Mouse (Mus musculus): ENCODE results near the gene Msmb.
A peak's percentile ranks its signal among the peaks of the same experiment; 100 is the strongest.
"Not testable (repeated sequence)": the region's sequence is repeated elsewhere in the genome, so short reads cannot be mapped to it uniquely, and the experiment has no call there.

Gene Msmb

GRCm38 (mm10) chr14:32141723-32142122 is at the start of gene Msmb:
Gene Msmb, plus strand, starts transcription at chr14:32142023.
- DNase-seq (ENCODE audit: low read depth, low spot score), result no peak

DNA sequence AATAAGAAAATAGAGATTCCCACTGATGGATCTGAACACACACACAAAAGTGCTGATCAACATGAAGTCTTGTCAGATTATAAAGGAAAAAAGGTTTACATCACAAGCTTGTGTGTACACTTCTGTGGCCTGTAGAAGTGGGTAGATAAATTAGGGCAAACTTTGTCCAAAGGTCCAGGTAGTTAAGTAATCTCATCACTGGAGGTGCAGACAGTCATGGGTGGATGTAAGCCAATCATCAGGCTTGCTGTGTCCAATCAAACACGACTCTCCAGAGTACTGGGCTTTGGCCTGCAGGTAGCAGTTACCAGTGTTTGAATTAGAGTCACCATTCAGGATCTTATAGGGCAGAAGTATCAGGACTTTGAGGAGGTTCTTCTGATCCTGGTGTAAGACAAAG is 48.8 kb upstream of the Msmb start:
- DNase-seq (ENCODE audit: low read depth, low spot score), result no peak

DNA sequence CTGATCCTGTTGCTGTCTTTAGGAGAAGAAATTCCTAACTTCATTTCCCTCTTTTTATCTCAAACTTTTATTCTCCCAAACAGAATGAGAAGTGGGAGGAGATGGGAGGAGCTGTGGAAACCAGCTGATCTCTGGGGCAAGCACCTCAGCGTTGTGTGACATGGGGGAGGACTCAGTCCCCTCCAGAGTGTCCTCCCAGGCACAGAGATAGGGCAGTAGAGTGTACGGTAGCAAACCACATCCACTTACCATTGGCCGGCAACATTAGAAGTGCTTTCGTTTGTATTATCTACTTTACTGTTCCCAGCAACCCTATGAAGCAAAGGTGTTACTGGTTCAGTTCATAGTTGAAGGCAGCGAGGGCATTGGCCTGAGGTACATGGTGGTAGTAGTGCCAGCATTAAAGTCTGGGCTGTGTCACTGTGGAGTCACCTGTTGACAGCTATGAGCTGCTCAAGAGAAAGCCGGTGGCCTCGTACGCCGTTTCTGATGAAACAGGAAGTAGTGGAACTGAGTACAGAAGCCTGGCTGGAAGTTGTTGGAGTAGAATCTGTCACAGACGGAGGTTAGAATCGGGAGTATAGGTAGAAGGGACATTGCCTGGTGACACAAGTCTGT is 48.2 kb upstream of the Msmb start:
- no peak for DNase-seq (ENCODE audit: low read depth, low spot score)

DNA sequence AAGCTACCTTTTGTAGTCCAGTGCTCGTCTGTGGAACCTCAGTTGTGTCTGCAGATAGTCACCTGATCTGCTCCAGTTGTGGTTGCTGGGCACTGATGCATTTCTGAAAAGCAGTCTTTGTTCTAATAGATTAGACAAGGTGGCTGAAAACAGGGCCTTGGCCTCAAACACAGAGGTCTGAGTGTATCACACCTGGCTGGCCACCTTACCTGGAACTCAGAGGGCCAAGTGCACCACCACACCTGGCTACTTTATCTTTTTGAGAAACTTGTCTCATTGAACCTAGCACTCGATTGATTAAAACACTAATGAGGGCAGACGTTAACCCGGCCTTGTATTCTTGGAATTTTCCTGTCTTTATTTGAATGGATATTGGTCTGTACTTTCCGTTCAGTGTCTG is 46.2 kb upstream of the Msmb start:
- DNase-seq (ENCODE audit: low read depth, low spot score), result no peak

DNA sequence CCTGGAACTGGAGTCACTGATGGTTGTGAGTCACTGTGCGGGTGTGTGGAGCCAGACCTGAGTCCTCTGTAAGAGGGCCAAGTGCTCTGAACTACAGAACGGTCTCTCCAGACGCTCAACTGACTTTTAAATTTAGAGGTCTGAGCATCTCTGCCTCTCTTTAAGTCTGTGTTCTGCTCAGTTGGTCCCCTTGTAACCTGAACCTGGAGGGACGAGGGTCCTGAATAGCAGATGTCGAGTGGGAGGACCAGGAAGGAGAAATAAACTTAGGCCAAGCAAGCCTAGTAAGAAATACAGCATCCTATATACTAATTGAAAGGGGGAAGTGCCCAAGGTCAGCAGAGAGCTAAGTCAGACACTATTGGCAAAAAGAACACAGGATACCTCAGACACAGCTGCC is 45.1 kb upstream of the Msmb start:
- DNase-seq (ENCODE audit: low read depth, low spot score), result no peak

GRCm38 (mm10) chr14:32097691-32098090 is 44.1 kb upstream of the Msmb start:
- no peak for DNase-seq (ENCODE audit: low read depth, low spot score)

DNA sequence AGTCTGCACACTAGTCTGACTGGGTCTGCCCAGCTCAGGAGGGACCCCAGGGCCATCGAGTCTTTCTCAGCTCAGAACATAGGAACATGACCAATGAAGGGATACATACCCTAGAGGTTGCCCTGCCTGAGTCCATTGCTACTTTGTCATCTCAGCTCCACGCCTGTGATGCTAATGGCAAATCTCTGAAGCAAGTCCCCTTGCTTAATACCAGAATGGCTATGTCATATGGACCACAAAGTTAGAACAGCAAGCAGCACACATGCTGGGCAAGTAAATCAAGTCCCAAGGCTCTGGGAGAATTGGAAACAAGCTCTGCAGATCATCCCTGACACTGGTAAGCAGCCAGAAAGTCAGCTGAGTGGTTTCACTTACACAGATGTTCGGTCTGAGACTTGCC is 42.9 kb upstream of the Msmb start:
- no peak for DNase-seq (ENCODE audit: low read depth, low spot score)

GRCm38 (mm10) chr14:32103556-32103955 is 38.3 kb upstream of the Msmb start:
- DNase-seq (ENCODE audit: low read depth, low spot score), result no peak

GRCm38 (mm10) chr14:32105663-32106062 is 36.2 kb upstream of the Msmb start:
- no peak for DNase-seq (ENCODE audit: low read depth, low spot score)

- no peak for DNase-seq (ENCODE audit: low read depth, low spot score)
Measured at GRCm38 (mm10) chr14:32106911-32107310, 34.9 kb upstream of the Msmb start.

DNA sequence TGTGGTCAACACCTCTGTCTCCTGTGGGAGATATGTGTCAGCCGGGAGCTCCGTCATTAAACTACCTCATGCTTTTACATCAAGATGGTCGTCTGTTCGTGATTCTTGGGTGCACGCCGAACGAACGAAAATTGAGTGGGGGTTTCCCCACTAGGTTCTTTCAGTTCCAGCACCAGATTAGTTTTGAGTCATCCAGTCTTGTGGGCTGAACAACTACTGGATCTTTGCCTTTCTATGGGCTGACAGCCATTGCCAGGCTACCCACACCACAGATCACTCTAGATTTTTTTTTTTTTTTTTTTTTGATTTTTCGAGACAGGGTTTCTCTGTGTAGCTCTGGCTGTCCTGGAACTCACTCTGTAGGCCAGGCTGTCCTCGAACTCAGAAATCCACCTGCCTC is 29.7 kb upstream of the Msmb start:
- not testable (repeated sequence) for DNase-seq (ENCODE audit: low read depth, low spot score)

DNA sequence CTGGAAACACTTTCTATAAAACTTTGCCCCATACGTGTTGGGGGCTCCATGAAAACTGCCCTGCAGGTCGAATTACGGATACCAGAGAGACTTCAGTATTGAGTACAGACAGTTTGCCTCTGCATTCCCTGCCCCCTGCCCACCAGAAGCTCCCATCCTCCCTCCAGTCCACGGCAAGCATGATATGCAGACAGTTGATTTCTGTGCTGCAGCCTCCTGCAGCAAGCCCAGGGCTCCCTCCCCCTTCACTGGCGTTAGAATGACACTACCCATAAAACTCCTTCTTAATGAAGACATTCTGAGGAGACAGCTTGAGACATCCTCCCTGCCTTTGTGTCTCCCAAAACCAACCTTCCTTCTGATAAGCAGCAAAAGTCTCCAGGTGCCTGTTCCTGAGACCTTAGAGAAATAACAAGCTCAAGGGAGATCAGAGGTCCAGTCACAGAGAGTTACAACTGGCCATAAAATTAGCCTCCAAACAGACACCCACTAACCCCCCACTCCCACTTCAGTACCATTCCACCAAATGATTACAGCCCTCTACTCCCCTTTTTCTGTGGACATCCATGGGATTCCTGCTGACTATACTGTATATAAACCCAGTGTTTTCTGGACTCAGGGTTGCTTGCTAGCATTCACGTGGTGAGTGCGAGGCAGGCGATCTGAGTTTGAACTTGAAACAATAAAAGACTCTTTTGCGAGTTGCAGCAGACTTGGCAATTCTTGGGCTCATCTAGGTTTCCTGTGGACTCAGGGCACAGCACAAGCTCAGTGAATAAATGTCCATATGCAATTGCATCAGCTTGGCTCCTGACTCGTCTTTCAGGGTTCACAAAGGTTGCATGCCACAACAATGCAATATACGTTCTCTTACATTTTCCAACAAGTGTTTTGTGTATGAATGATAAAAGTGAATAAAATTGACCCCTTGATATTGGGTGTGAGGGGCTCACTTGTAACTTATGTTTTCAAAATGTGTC is 20.6 kb upstream of the Msmb start:
- no peak for DNase-seq (ENCODE audit: low read depth, low spot score)

DNA sequence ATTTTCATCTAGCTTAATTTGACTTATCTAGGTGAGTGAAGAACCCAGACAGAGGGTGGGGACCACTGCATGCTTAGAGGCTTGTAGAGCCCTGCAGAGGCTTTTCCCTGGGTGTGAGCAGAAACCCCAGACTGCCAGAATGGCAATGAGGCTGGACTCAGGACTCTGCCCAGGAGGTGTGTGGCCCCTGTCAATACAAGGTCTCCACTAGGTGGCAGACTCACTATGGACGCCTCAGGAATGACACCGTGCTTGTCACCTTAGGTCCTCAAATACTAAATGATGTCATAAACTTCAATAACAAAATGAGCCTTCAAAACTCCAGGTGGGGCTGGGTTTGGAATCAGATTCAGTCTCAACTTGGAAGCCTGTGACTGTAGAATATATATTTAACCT is 19.9 kb upstream of the Msmb start:
- peak; percentile 8 for DNase-seq (ENCODE audit: low read depth, low spot score)

DNA sequence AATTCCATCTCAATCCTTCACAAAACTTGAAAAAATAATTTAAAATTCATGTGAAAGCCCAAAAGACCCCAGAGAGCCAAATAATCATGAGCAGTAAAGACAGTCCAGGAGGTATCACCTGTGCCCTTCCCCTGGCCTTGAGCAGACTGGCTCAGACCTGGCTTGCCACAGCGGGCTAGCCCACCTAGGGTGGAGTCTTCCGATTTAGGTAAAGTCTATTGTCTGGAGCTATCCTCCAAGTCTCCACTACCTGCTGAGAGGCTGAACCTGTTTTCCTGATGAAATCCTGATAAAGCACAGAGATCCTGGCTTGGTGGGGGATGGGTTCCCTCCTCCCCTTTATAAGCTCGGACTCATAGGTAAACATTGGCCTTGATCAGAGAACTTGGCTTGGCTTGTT is 17.6 kb upstream of the Msmb start:
- DNase-seq (ENCODE audit: low read depth, low spot score), result no peak

- not testable (repeated sequence) for DNase-seq (ENCODE audit: low read depth, low spot score)
Measured at GRCm38 (mm10) chr14:32125256-32125655, 16.6 kb upstream of the Msmb start.

DNA sequence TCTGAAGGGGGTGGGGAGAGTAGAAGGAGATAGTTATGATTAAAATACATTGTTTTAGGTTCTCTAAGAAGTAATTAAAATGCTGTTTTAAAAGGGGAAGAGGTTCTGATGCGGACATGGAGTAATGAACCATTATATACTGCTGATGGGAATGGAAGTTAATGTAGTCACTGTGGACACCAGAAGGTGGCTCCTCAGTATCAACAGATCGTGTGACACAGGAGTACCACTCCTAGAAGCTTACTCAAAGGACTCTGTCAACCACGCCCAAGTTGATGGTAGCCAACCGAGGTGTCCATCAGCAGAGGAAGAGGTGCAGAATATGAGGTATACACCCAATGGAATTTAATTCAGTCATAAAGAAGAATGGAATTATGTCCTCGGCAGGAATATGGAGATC is 13.4 kb upstream of the Msmb start:
- DNase-seq (ENCODE audit: low read depth, low spot score), result no peak

DNA sequence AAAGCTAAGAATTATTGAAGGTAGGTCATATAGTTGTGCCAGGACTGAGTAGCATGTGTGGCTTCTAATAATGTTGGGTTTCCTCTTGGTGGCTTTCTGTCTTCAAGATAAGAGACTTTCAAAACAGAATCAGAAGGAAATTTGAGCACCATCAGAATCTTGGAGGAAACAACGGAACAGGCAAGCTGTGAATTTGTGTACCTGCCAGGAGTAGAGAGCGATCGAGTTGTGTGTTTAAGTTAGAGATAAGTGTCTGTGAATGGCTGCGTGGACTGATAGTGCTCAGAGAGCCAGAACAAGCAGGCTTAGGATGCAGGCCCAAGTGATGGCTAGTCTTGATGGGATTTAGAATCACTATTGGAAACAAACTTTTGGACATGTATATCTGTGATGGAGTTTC is 10.0 kb upstream of the Msmb start:
- DNase-seq (ENCODE audit: low read depth, low spot score), result no peak

GRCm38 (mm10) chr14:32134293-32134692 is 7.5 kb upstream of the Msmb start:
- DNase-seq (ENCODE audit: low read depth, low spot score), result no peak

- DNase-seq (ENCODE audit: low read depth, low spot score), result not testable (repeated sequence)
Measured at GRCm38 (mm10) chr14:32136467-32136866, 5.4 kb upstream of the Msmb start.

GRCm38 (mm10) chr14:32140359-32140965 is 1.4 kb upstream of the Msmb start:
- no peak for DNase-seq (ENCODE audit: low read depth, low spot score)

- no peak for DNase-seq (ENCODE audit: low read depth, low spot score)
Measured at GRCm38 (mm10) chr14:32144734-32145133, 2.9 kb downstream of the Msmb start.

- no peak for DNase-seq (ENCODE audit: low read depth, low spot score)
Measured at GRCm38 (mm10) chr14:32145401-32145800, 3.6 kb downstream of the Msmb start.

Data from retina, adult 2 months (tissue).